Mouse (Mus musculus): ENCODE data around the gene Ccdc39.

The Ccdc39 gene

GRCm38 (mm10) chr3:33843801-33844632 lies at the start of gene Ccdc39:
Ccdc39 (minus strand) TSS chr3:33844310.
- DNase-seq (ENCODE audit: low spot score in 2 of 2), result peak; percentile 27 to 57

GRCm38 (mm10) chr3:33893433-33893832 lies 49.3 kb upstream of the Ccdc39 start:
- DNase-seq (ENCODE audit: low spot score in 2 of 2), result no peak

- DNase-seq (ENCODE audit: low spot score in 2 of 2), result no peak
Measured at GRCm38 (mm10) chr3:33887438-33887837, 43.3 kb upstream of the Ccdc39 start.

- DNase-seq (ENCODE audit: low spot score in 2 of 2), result no peak
Measured at GRCm38 (mm10) chr3:33883105-33883504, 39.0 kb upstream of the Ccdc39 start.

- DNase-seq (ENCODE audit: low spot score in 2 of 2), result no peak
Measured at GRCm38 (mm10) chr3:33882695-33883094, 38.6 kb upstream of the Ccdc39 start.

- DNase-seq (ENCODE audit: low spot score in 2 of 2), result no peak
Measured at GRCm38 (mm10) chr3:33878661-33879060, 34.6 kb upstream of the Ccdc39 start.

GRCm38 (mm10) chr3:33874456-33875286 lies 30.6 kb upstream of the Ccdc39 start:
- DNase-seq (ENCODE audit: low spot score in 2 of 2), result no peak

- DNase-seq (ENCODE audit: low spot score in 2 of 2), result no peak
Measured at GRCm38 (mm10) chr3:33873837-33874236, 29.7 kb upstream of the Ccdc39 start.

- DNase-seq (ENCODE audit: low spot score in 2 of 2), result no peak
Measured at GRCm38 (mm10) chr3:33873366-33873765, 29.3 kb upstream of the Ccdc39 start.

- no peak for DNase-seq (ENCODE audit: low spot score in 2 of 2)
Measured at GRCm38 (mm10) chr3:33864000-33864540, 20.0 kb upstream of the Ccdc39 start.

GRCm38 (mm10) chr3:33858939-33859338 lies 14.8 kb upstream of the Ccdc39 start:
- no peak for DNase-seq (ENCODE audit: low spot score in 2 of 2)

- DNase-seq (ENCODE audit: low spot score in 2 of 2), result no peak
Measured at GRCm38 (mm10) chr3:33853062-33853461, 9.0 kb upstream of the Ccdc39 start.

- DNase-seq (ENCODE audit: low spot score in 2 of 2), result no peak
Measured at GRCm38 (mm10) chr3:33850856-33851255, 6.7 kb upstream of the Ccdc39 start.

GRCm38 (mm10) chr3:33846639-33847038 lies 2.5 kb upstream of the Ccdc39 start:
- DNase-seq (ENCODE audit: low spot score in 2 of 2), result no peak

- no peak for DNase-seq (ENCODE audit: low spot score in 2 of 2)
Measured at GRCm38 (mm10) chr3:33838877-33839276, 5.2 kb downstream of the Ccdc39 start.

GRCm38 (mm10) chr3:33836576-33836975 lies 7.5 kb downstream of the Ccdc39 start:
- DNase-seq (ENCODE audit: low spot score in 2 of 2), result no peak

GRCm38 (mm10) chr3:33832351-33832750 lies 11.8 kb downstream of the Ccdc39 start:
- no peak for DNase-seq (ENCODE audit: low spot score in 2 of 2)

- DNase-seq (ENCODE audit: low spot score in 2 of 2), result peak in 1 of 2 experiments; percentile 9
Measured at GRCm38 (mm10) chr3:33824135-33824946, 19.8 kb downstream of the Ccdc39 start.

- DNase-seq (ENCODE audit: low spot score in 2 of 2), result no peak
Measured at GRCm38 (mm10) chr3:33807151-33807550, 37.0 kb downstream of the Ccdc39 start.

GRCm38 (mm10) chr3:33800513-33800820 lies 43.6 kb downstream of the Ccdc39 start:
- DNase-seq (ENCODE audit: low spot score in 2 of 2), result no peak

GRCm38 (mm10) chr3:33799617-33800512 lies 44.2 kb downstream of the Ccdc39 start, which contains the start of gene Ttc14:
Ttc14 (plus strand) TSS chr3:33799832.
- peak; percentile 99 for DNase-seq (ENCODE audit: low spot score in 2 of 2)
